Mouse (Mus musculus) E14TG2a.4 (cell line): ENCODE data around the gene Trmt44.

Experiments used
- CTCF ChIP-seq: conservative IDR thresholded peaks from 2 replicates; pipeline ENCODE4 v1.5.1; 2014; ENCODE audit warnings: low read length
- NANOG ChIP-seq: IDR thresholded peaks from 2 replicates; pipeline ENCODE4 v1.6.1; 2014; ENCODE audit warnings: borderline replicate concordance, low read length, mixed read lengths

DNA sequence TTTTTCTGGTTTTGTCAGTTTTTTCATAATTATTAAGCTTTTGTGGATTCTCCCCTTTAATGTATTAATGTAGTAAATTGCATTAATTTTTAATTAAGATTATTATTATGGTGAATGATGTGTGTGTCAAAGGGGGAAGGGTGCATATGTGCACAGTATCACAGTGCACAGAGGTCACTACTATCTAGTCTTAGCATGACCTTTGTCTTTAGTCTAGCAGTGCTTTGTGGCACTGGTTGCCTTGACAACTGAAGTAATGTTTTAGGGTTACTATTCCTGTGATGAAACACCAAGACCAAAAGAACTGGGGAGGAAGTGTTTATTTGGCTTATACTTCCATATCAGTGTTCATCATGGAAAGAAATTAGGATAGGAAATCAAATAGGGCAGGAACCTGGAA lies 28.7 kb downstream of the Trmt44 start:
- TF ChIP-seq CTCF (no peak), NANOG (no peak)
